Mouse (Mus musculus) ES-E14 (cell line): ENCODE measurements at regions not wholly inside any gene's neighbourhood (a gene's known extent, or its start where the extent isn't known, plus 50 kb on each side); places are given as distances from the start of the nearest gene placed in this dataset.

Experiments used
- CHD2 ChIP-seq: IDR thresholded peaks from 2 replicates; pipeline ENCODE4 v1.6.1; 2014; ENCODE audit warnings: mild to moderate bottlenecking, low read depth, low read length, inconsistent platforms
- HCFC1 ChIP-seq: IDR thresholded peaks from 2 replicates; pipeline ENCODE4 v1.6.1; 2012; ENCODE audit warnings: low read length, inconsistent platforms, borderline replicate concordance; ENCODE audit not compliant: insufficient read depth
- MAFK ChIP-seq: IDR thresholded peaks from 2 replicates; pipeline ENCODE4 v1.6.1; 2014; ENCODE audit warnings: mild to moderate bottlenecking, low read depth, low read length, inconsistent platforms; ENCODE audit not compliant: insufficient read depth
- ZC3H11A ChIP-seq: IDR thresholded peaks from 2 replicates; pipeline ENCODE4 v1.6.1; 2012; ENCODE audit warnings: low read depth, mild to moderate bottlenecking, inconsistent platforms, low read length, borderline replicate concordance
- ZNF384 ChIP-seq: IDR thresholded peaks from 2 replicates; pipeline ENCODE4 v1.6.1; 2012; ENCODE audit warnings: low read depth, low read length, inconsistent platforms

- TF ChIP-seq ZNF384 = no peak
- no peak for TF ChIP-seq CHD2
- no peak for TF ChIP-seq ZC3H11A
- no peak for TF ChIP-seq HCFC1
- TF ChIP-seq MAFK = 0 out of 2 replicates have a peak, but pooled peaks have one; percentile 18
These were observed 208.8 kb downstream of the Pdcd6ip start for GRCm38 (mm10) chr9:113499246-113499645.
